Mouse (Mus musculus) gastrocnemius, postnatal 10 days (tissue): ENCODE results near the gene Krtap8-1. TPM values are rescaled to one million over a fixed set of nuclear protein-coding genes. Genes with fewer than 3 reads are reported as not detected.
A peak's percentile ranks its signal among the peaks of the same experiment; 100 is the strongest.

Experiments used
- DNase-seq: peaks from one replicate; pipeline ENCODE4 v3.0.0; 2021; ENCODE audit warnings: mixed read lengths
- long read RNA-seq, 2 experiments: library from polyadenylated mRNA; stranded (forward); transcript quantifications; one replicate each; pipeline ENCODE4 v2.0.0; 2021
- total RNA-seq, 2 experiments: library from RNA; stranded (reverse); gene quantifications; 2 replicates each; pipeline ENCODE4 v1.2.3; 2021

Krtap8-1 gene
- total RNA-seq, result 1 to 10 TPM in 1 of 2 experiments, not detected in 1; 1.1 TPM
- long read RNA-seq, experiment 1, result 0 reads
- long read RNA-seq, experiment 2, result 0 reads

DNA sequence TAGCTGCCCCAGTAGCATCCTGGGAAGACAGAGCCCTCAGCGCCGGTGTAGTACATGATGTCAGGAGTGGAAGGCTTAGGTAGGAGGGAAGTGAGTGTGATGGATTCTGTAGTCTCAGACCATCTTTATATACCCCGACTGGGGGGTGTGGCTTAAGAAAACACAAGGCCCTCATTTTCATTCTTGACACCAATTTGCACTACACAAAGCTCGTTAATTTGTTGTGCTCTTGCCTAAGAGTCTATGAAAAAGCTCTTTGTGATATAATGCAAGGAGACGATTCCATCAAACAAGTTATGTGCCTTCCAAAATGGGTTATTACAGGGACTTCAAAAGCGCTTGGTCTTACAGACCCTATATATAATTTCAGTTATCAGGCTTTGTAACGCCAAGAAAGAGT, at the start of gene Krtap8-1:
Gene Krtap8-1, minus strand, starts transcription at position 101 of the 400 bp plus-strand sequence.
- no peak for DNase-seq

GRCm38 (mm10) chr16:89537349-89537748, 49.6 kb upstream of the Krtap8-1 start:
- no peak for DNase-seq

GRCm38 (mm10) chr16:89530547-89530946, 42.8 kb upstream of the Krtap8-1 start:
- no peak for DNase-seq

DNA sequence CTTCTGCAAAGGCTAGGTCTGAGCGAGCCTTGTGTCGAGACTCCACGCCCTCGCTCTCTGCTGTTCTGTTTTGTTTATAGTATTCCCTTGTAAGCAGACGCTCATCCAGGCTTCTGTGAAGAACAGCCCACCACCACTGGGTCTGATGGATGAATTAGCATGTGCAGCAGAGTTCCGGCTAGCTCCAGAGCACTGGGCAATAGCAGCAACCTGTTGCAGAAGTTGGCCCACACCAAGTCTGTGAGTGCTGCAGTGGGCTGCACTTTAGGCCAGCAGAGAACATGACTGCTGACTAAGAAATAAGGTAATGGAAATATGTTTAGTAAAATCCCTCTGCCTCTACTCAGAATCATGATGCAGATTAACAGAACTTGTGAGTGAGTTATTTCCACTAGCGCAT, 42.1 kb upstream of the Krtap8-1 start:
- DNase-seq, result no peak

DNA sequence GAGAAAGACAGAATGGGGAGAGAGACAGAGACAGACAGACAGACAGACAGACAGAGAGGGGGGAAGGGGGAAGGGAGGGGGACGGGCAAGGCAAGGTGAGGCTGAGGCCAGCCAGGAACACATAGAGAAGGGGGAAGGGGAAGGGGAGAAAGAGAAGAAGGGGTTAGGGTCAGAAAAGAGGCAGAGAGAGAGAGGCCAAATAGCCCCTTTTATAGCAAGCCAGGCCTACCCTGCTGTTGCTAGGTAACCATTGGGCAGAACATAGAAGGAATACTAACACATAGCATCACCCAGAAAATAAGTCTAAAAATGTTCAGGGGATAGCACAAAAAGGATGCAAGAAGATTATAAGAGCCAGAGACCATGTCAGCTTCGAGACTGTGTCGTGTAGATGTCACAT, 40.6 kb upstream of the Krtap8-1 start:
- DNase-seq, result no peak

- DNase-seq, result no peak
Measured at GRCm38 (mm10) chr16:89520996-89521395, 33.2 kb upstream of the Krtap8-1 start.

- no peak for DNase-seq
Measured at GRCm38 (mm10) chr16:89520555-89520954, 32.8 kb upstream of the Krtap8-1 start.

- no peak for DNase-seq
Measured at GRCm38 (mm10) chr16:89520091-89520490, 32.3 kb upstream of the Krtap8-1 start.

GRCm38 (mm10) chr16:89517635-89518034, 29.9 kb upstream of the Krtap8-1 start:
- DNase-seq, result peak; percentile 26

- DNase-seq, result no peak
Measured at GRCm38 (mm10) chr16:89513431-89513830, 25.7 kb upstream of the Krtap8-1 start.

DNA sequence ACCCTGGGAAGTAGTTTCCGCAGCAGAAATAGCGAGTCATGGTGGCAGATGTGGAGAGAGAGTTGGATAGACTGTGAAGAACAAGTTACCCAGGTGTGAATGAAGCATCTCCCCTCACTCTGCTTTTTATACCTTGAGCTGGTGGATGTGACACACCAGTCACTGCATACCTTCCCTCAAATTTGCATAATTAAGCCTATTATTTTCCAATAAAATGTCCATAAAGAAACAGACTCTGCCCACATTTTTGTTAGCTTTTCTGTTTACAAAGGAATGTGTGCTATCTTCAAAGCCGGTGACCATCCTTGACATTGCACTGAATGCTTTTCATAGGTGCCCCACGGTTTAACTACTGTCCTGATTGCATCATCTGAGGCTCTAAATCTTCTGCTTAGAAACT, 20.5 kb upstream of the Krtap8-1 start, which contains the start of gene Krtap7-1:
Gene Krtap7-1, minus strand, starts transcription at position 101 of the 400 bp plus-strand sequence.
- no peak for DNase-seq

GRCm38 (mm10) chr16:89503571-89503970, 15.8 kb upstream of the Krtap8-1 start:
- no peak for DNase-seq

GRCm38 (mm10) chr16:89501870-89502269, 14.1 kb upstream of the Krtap8-1 start:
- no peak for DNase-seq

DNA sequence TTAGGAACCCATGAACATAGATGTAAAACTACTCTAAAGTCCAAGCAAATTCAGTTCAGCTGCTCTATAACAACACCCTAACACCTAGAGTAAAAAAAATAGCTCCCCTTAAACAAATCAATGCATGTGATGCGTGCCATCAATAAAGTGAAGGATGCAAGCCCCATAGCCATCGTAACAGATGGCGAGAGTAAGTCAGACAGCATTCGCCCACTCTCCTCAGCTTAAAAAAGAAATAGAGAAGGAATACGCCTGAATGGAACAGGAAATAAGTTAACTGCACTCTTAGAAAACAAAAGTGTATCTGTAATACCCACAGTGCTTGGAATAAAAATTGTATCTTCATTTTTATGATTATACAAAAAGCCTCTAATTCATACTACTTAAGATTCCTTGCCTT, 9.2 kb upstream of the Krtap8-1 start:
- DNase-seq, result no peak

DNA sequence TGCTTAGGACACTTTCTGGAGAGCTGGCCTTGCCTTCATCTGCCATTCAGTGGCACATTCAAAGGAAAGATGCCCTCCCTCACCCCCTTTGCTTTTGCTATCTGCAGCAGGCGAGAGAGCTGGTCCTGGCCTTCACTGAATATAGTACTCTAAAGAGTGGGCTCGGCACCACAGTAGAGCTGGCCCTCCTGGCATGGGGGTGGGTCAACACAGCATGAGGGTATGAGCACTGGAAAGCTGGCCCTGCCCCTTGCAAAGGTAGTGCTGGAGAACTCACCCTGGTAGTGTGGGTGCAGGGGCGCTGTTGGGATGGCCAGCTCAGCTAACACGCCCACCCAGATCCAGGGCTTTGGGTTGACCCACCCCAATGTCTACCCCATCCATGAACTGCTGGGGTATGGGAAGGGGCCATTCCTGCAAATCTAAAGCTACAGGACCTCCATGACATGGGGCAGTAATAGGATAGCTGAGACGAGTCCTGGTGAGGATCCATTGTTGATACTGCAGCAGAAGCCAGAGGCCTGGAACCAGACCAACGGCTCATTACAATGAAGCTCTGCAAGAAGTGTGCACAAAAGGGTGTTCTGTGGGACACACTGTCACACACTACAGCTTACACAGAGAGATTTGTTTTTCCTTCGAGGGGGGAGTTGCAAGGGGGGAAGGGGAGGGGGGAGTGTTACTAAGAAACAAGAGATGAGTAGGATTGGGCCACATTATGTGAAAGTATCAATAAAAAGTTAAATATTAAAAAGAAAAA, 7.8 kb upstream of the Krtap8-1 start:
- DNase-seq, result no peak

GRCm38 (mm10) chr16:89477679-89478314, 10.0 kb downstream of the Krtap8-1 start:
- no peak for DNase-seq

DNA sequence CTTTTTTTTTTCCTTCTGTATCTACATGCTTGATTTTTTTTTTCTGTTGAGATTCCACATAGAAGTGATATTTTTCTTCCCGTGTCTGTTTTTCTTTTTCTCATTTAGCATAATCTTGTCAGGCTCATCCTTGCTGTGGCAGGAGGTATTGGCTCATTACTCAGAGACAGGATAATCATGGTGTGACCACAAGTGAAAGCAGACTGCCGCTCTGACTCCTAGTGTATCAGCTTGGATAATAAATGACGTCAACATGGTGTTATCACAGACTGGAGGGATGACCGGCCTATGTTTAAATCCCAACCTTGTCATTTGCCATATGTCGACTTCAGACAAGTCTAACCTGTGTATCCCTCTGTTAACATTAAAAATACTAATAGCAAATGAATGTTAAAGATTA, 26.6 kb downstream of the Krtap8-1 start:
- no peak for DNase-seq

Other genes with a start within 250 kb of the Krtap8-1 start
- gene Krtap21-1, start 84.1 kb downstream of the Krtap8-1 start, total RNA-seq, result not detected
- gene Krtap6-2, start 67.8 kb downstream of the Krtap8-1 start, total RNA-seq, result not detected
- under 1 TPM in 1 of 2 experiments, not detected in 1; 0.56 TPM for gene Krtap7-1, start 20.4 kb upstream of the Krtap8-1 start, total RNA-seq
- not detected for gene Krtap11-1, start 83.2 kb upstream of the Krtap8-1 start, total RNA-seq